Mouse (Mus musculus) layer of hippocampus, postnatal 10 days (tissue): ENCODE data around the gene Hjurp. TPM values are rescaled to one million over a fixed set of nuclear protein-coding genes. Genes with fewer than 3 reads are reported as not detected.

ENCODE experiments used
- total RNA-seq, 2 experiments: library from RNA; stranded (reverse); gene quantifications; 2 replicates each; pipeline ENCODE4 v1.2.3; 2021

Gene Hjurp
- total RNA-seq, 2 experiments from 2014 or later = 44.8 to 49.1 TPM

Other genes with a start within 250 kb of the Hjurp start
- gene Ugt1a10, start 222.2 kb downstream of the Hjurp start, total RNA-seq = not detected
- not detected for gene Ugt1a9, start 206.8 kb downstream of the Hjurp start, total RNA-seq
- gene Ugt1a8, start 189.8 kb downstream of the Hjurp start, total RNA-seq = not detected
- 1 to 10 TPM; 1.3 TPM for gene Ugt1a7c, start 182.6 kb downstream of the Hjurp start, total RNA-seq
- under 1 TPM in 1 of 2 experiments, not detected in 1; 0.42 TPM for gene Ugt1a6b, start 174.4 kb downstream of the Hjurp start, total RNA-seq
- under 1 TPM in 1 of 2 experiments, not detected in 1; 0.46 TPM for gene Ugt1a6a, start 142.8 kb downstream of the Hjurp start, total RNA-seq
- not detected for gene Ugt1a5, start 111.6 kb downstream of the Hjurp start, total RNA-seq
- gene Ugt1a2, start 77.0 kb downstream of the Hjurp start, total RNA-seq = not detected
- gene Dnajb3, start 71.9 kb downstream of the Hjurp start, total RNA-seq = 1 to 10 TPM; 3.2 to 5.4 TPM
- gene Ugt1a1, start 65.7 kb downstream of the Hjurp start, total RNA-seq = not detected
- under 1 TPM; 0.07 to 0.87 TPM for gene Mroh2a, start 50.6 kb downstream of the Hjurp start, total RNA-seq
- under 1 TPM; 0.51 to 0.71 TPM for gene Trpm8, start within 50 bp of the Hjurp start, total RNA-seq
- under 1 TPM in 1 of 2 experiments, not detected in 1; 0.54 TPM for gene Spp2, start 129.3 kb upstream of the Hjurp start, total RNA-seq
- not detected for gene Glrp1, start 232.4 kb upstream of the Hjurp start, total RNA-seq